Mouse (Mus musculus) G1E (cell line): ENCODE data around the gene Cfap65.

Experiments
- CTCF ChIP-seq: IDR thresholded peaks from 2 replicates; pipeline ENCODE4 v1.5.1; 2012; ENCODE audit warnings: low read depth, low read length, inconsistent platforms, mixed read lengths
- GATA1 ChIP-seq: IDR thresholded peaks from 2 replicates; pipeline ENCODE4 v1.6.1; 2012; ENCODE audit warnings: borderline replicate concordance, low read length, inconsistent platforms, mixed read lengths

GRCm38 (mm10) chr1:74884196-74885141 is 50.9 kb downstream of the Cfap65 start:
- TF ChIP-seq CTCF (no peak), GATA1 (no peak)
